Mouse (Mus musculus) liver, adult 2 months (tissue): ENCODE data around the gene Ppp1r1b.

Source experiments
- CTCF ChIP-seq: fragments of 200-500 bp; IDR thresholded peaks from 2 replicates; pipeline ENCODE4 v1.5.1; 2011; ENCODE audit warnings: low read depth, low read length, control low read depth
- POLR2A ChIP-seq: fragments of 200-500 bp; IDR thresholded peaks from 2 replicates; pipeline ENCODE4 v1.6.1; 2011; ENCODE audit warnings: low read length, control low read depth; ENCODE audit not compliant: insufficient read depth; ENCODE audit errors: extremely low read depth

DNA sequence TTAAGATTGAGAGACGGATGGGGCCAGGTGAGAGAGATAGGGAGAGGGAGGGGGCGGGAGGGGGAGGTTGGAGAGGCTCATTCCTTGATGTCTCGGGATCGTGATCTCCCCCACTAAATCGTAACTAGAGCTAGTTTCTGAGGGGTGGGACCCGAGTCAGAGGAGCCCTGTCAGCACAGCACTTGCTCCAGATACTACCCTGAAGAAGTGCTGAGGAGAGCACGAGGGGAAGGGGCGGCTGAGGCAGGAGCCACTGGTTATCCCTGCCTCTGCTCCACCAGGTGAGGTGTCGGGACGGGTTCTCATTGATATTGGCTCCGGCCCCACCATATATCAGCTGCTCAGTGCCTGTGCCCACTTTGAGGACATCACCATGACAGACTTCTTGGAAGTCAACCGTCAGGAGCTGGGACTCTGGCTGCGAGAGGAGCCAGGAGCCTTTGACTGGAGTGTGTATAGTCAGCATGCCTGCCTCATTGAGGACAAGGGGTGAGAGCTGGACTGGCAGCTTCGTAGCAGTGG lies 38.9 kb downstream of the Ppp1r1b start:
- no peak for TF ChIP-seq CTCF
- TF ChIP-seq POLR2A: no peak
